Mouse (Mus musculus) cerebellum, adult 11-12 months (tissue): ENCODE measurements around the gene Cep350.
A peak's percentile ranks its signal among the peaks of the same experiment; 100 is the strongest.

ENCODE experiments used
- DNase-seq: peaks from one replicate; pipeline ENCODE4 v3.0.0; 2022

Gene Cep350

GRCm38 (mm10) chr1:155808261-155808660, 164.8 kb downstream of the Cep350 start:
- no peak for DNase-seq

GRCm38 (mm10) chr1:155805607-155806006, 167.4 kb downstream of the Cep350 start:
- no peak for DNase-seq

GRCm38 (mm10) chr1:155801014-155801991, 171.8 kb downstream of the Cep350 start:
- peak; percentile 85 for DNase-seq

- DNase-seq, result no peak
Measured at GRCm38 (mm10) chr1:155798000-155798399, 175.1 kb downstream of the Cep350 start.

GRCm38 (mm10) chr1:155797425-155797824, 175.6 kb downstream of the Cep350 start:
- DNase-seq, result no peak

- DNase-seq, result no peak
Measured at GRCm38 (mm10) chr1:155796757-155797405, 176.2 kb downstream of the Cep350 start.

GRCm38 (mm10) chr1:155795791-155796233, 177.2 kb downstream of the Cep350 start:
- no peak for DNase-seq
